Mouse (Mus musculus) hindbrain, embryonic 12.5 days (tissue): ENCODE measurements around the gene Rnft2. TPM values are rescaled to one million over a fixed set of nuclear protein-coding genes. Genes with fewer than 3 reads are reported as not detected.

Experiments
- ATAC-seq: fragments of 200-750 bp; cut with Nextera tagmentation; 2 replicates; pipeline ENCODE4 v1.8.0; 2017; ENCODE audit warnings: moderate TSS enrichment; ENCODE audit not compliant: low FRiP score
- H3K27ac ChIP-seq: fragments of 300-500 bp; sonication (generic); 2 replicates; pipeline ENCODE4 v1.5.1; 2016; ENCODE audit warnings: mild to moderate bottlenecking
- H3K27me3 ChIP-seq: fragments of 300-500 bp; sonication (generic); 2 replicates; pipeline ENCODE4 v1.6.1; 2016; ENCODE audit warnings: mild to moderate bottlenecking
- H3K36me3 ChIP-seq: fragments of 300-500 bp; sonication (generic); 2 replicates; pipeline ENCODE4 v1.6.1; 2016; ENCODE audit warnings: mild to moderate bottlenecking
- H3K4me1 ChIP-seq: fragments of 300-500 bp; sonication (generic); 2 replicates; pipeline ENCODE4 v1.6.1; 2016
- H3K4me2 ChIP-seq: fragments of 300-500 bp; sonication (generic); replicated peaks from 2 replicates; pipeline ENCODE4 v1.6.1; 2016; ENCODE audit warnings: mild to moderate bottlenecking
- H3K4me3 ChIP-seq: fragments of 300-500 bp; sonication (generic); 2 replicates; pipeline ENCODE4 v1.5.1; 2016; ENCODE audit warnings: mild to moderate bottlenecking
- H3K9ac ChIP-seq: fragments of 300-500 bp; sonication (generic); 2 replicates; pipeline ENCODE4 v1.6.1; 2016; ENCODE audit warnings: mild to moderate bottlenecking, moderate library complexity
- H3K9me3 ChIP-seq: fragments of 300-500 bp; sonication (generic); replicated peaks from 2 replicates; pipeline ENCODE4 v1.6.1; 2016; ENCODE audit warnings: mild to moderate bottlenecking
- WGBS: fragments of 180-500 bp; shearing (Covaris S2); methylation state at CpG from one replicate; pipeline ENCODE4 v1.1.7; 2016; 5-methylcytosine and 5-hydroxymethylcytosine counted together
- polyA plus RNA-seq: library from polyadenylated mRNA; unstranded; fragments of >200 nt; fragmentation: Nextera tagmentation; extraction: Ambion mirVana; gene quantifications from 2 replicates; pipeline ENCODE4 v1.2.1, GENCODE M21; 2016

Gene Rnft2
- polyA plus RNA-seq, 1 experiment from 2014 or later: 11.0 TPM

- WGBS: 8% methylated on average over 15 of the region's 15 CpGs
- H3K9ac ChIP-seq: peak overlapping the region; percentile 81
- H3K4me2 ChIP-seq: peak overlapping the region; percentile 67
- peak overlapping the region; percentile 66 for H3K27ac ChIP-seq
- H3K4me1 ChIP-seq: peaks cover 26% of the 10 kb centered on the region
- H3K9me3 ChIP-seq: no peaks in the 10 kb centered on the region
- H3K36me3 ChIP-seq: peaks cover 35% of the 10 kb centered on the region
- no peak for ATAC-seq
- H3K4me3 ChIP-seq: peak overlapping the region; percentile 67
- H3K27me3 ChIP-seq: no peaks in the 10 kb centered on the region
Observed at GRCm38 (mm10) chr5:118245606-118246308, 841 bp upstream of the Rnft2 start.

GRCm38 (mm10) chr5:118239671-118240070 is 5.2 kb downstream of the Rnft2 start:
- Histone ChIP-seq H3K4me3 (no peak overlapping the region), H3K9me3 (no peaks in the 10 kb centered on the region), H3K4me2 (no peak overlapping the region), H3K27me3 (no peaks in the 10 kb centered on the region), H3K9ac (no peak overlapping the region), H3K27ac (no peak overlapping the region), H3K36me3 (peaks cover 64% of the 10 kb centered on the region), H3K4me1 (peaks cover 9% of the 10 kb centered on the region; the same call in 1 of the 2 replicates)
- no peak for ATAC-seq
- WGBS: 81% methylated on average over 12 of the region's 12 CpGs

GRCm38 (mm10) chr5:118236891-118237290 is 8.0 kb downstream of the Rnft2 start:
- Histone ChIP-seq H3K4me3 (no peak overlapping the region), H3K36me3 (peaks cover 80% of the 10 kb centered on the region), H3K9me3 (no peaks in the 10 kb centered on the region), H3K27me3 (no peaks in the 10 kb centered on the region), H3K4me2 (no peak overlapping the region), H3K4me1 (no peaks in the 10 kb centered on the region), H3K9ac (no peak overlapping the region), H3K27ac (no peak overlapping the region)
- no peak for ATAC-seq
- WGBS: 84% methylated on average over 12 of the region's 12 CpGs

GRCm38 (mm10) chr5:118230071-118230611 is 14.8 kb downstream of the Rnft2 start:
- H3K36me3 ChIP-seq: peaks cover 62% of the 10 kb centered on the region
- no peak overlapping the region for H3K4me2 ChIP-seq
- H3K27ac ChIP-seq: no peak overlapping the region
- 96% methylated on average over 13 of the region's 13 CpGs for WGBS
- no peaks in the 10 kb centered on the region for H3K27me3 ChIP-seq
- H3K9ac ChIP-seq: no peak overlapping the region
- no peak overlapping the region for H3K4me3 ChIP-seq
- H3K9me3 ChIP-seq: no peaks in the 10 kb centered on the region
- no peaks in the 10 kb centered on the region for H3K4me1 ChIP-seq
- no peak for ATAC-seq

GRCm38 (mm10) chr5:118223142-118223757 is 21.7 kb downstream of the Rnft2 start:
- H3K9me3 ChIP-seq: no peaks in the 10 kb centered on the region
- H3K4me1 ChIP-seq: peaks cover 8% of the 10 kb centered on the region
- H3K27ac ChIP-seq: peak overlapping the region; percentile 66
- no peak overlapping the region for H3K9ac ChIP-seq
- ATAC-seq: peak; percentile 83
- peaks cover 46% of the 10 kb centered on the region for H3K36me3 ChIP-seq
- H3K4me2 ChIP-seq: no peak overlapping the region
- H3K4me3 ChIP-seq: no peak overlapping the region
- H3K27me3 ChIP-seq: no peaks in the 10 kb centered on the region
- 52% methylated on average over 9 of the region's 9 CpGs for WGBS

GRCm38 (mm10) chr5:118217410-118217809 is 27.5 kb downstream of the Rnft2 start:
- peaks cover 20% of the 10 kb centered on the region for H3K4me1 ChIP-seq
- no peak overlapping the region for H3K4me3 ChIP-seq
- H3K9ac ChIP-seq: no peak overlapping the region
- no peak overlapping the region for H3K4me2 ChIP-seq
- H3K9me3 ChIP-seq: no peaks in the 10 kb centered on the region
- H3K27ac ChIP-seq: peak overlapping the region; percentile 40; the same call in 1 of the 2 replicates
- WGBS: 67% methylated on average over 6 of the region's 6 CpGs
- no peak for ATAC-seq
- no peaks in the 10 kb centered on the region for H3K27me3 ChIP-seq
- peaks cover 28% of the 10 kb centered on the region for H3K36me3 ChIP-seq

GRCm38 (mm10) chr5:118214418-118215154 is 30.3 kb downstream of the Rnft2 start:
- peaks cover 18% of the 10 kb centered on the region for H3K36me3 ChIP-seq
- H3K27ac ChIP-seq: peak overlapping the region; percentile 31; the same call in 1 of the 2 replicates
- peaks cover 20% of the 10 kb centered on the region for H3K4me1 ChIP-seq
- WGBS: 9% methylated on average over 24 of the region's 24 CpGs
- H3K27me3 ChIP-seq: no peaks in the 10 kb centered on the region
- peak overlapping the region; percentile 75 for H3K4me2 ChIP-seq
- no peaks in the 10 kb centered on the region for H3K9me3 ChIP-seq
- peak overlapping the region; percentile 34 for H3K4me3 ChIP-seq
- H3K9ac ChIP-seq: peak overlapping the region; percentile 61
- ATAC-seq: peak; percentile 81

GRCm38 (mm10) chr5:118214012-118214411 is 30.9 kb downstream of the Rnft2 start:
- H3K4me1 ChIP-seq: peaks cover 20% of the 10 kb centered on the region
- H3K4me2 ChIP-seq: peak overlapping the region; percentile 75
- peak overlapping the region; percentile 61; the same call in 1 of the 2 replicates for H3K9ac ChIP-seq

GRCm38 (mm10) chr5:118205852-118206251 is 39.1 kb downstream of the Rnft2 start:
- H3K36me3 ChIP-seq: peaks cover 13% of the 10 kb centered on the region; the same call in 1 of the 2 replicates
- no peak overlapping the region for H3K4me2 ChIP-seq
- no peak overlapping the region for H3K27ac ChIP-seq
- no peak overlapping the region for H3K9ac ChIP-seq
- no peak for ATAC-seq
- H3K27me3 ChIP-seq: no peaks in the 10 kb centered on the region; the same call in 1 of the 2 replicates
- H3K9me3 ChIP-seq: no peaks in the 10 kb centered on the region
- 43% methylated on average over 8 of the region's 8 CpGs for WGBS
- H3K4me3 ChIP-seq: no peak overlapping the region
- H3K4me1 ChIP-seq: peaks cover 20% of the 10 kb centered on the region; the same call in 1 of the 2 replicates

More at GRCm38 (mm10) chr5:118214012-118214411, 30.9 kb downstream of the Rnft2 start:
- Histone ChIP-seq H3K27me3 (no peaks in the 10 kb centered on the region), H3K4me3 (peak overlapping the region; percentile 34), H3K36me3 (peaks cover 17% of the 10 kb centered on the region), H3K27ac (0 out of 2 replicates have a peak overlapping the region, but pooled peaks have one; percentile 31), H3K9me3 (no peaks in the 10 kb centered on the region)
- WGBS: 26% methylated on average over 5 of the region's 5 CpGs
- peak; percentile 61 for ATAC-seq

- Histone ChIP-seq H3K36me3 (peaks cover 19% of the 10 kb centered on the region; the same call in 1 of the 2 replicates), H3K4me1 (peaks cover 24% of the 10 kb centered on the region), H3K9me3 (no peaks in the 10 kb centered on the region), H3K4me2 (no peak overlapping the region), H3K4me3 (no peak overlapping the region), H3K9ac (no peak overlapping the region), H3K27me3 (no peaks in the 10 kb centered on the region; the same call in 1 of the 2 replicates), H3K27ac (0 out of 2 replicates have a peak overlapping the region, but pooled peaks have one; percentile 23)
- 60% methylated on average over 16 of the region's 16 CpGs for WGBS
- no peak for ATAC-seq
Observed at GRCm38 (mm10) chr5:118204675-118205440, 40.1 kb downstream of the Rnft2 start.

- Histone ChIP-seq H3K4me1 (peaks cover 7% of the 10 kb centered on the region), H3K9ac (no peak overlapping the region), H3K27me3 (no peaks in the 10 kb centered on the region; the same call in 1 of the 2 replicates), H3K4me2 (no peak overlapping the region), H3K4me3 (no peak overlapping the region), H3K27ac (no peak overlapping the region), H3K36me3 (peaks cover 20% of the 10 kb centered on the region; the same call in 1 of the 2 replicates), H3K9me3 (no peaks in the 10 kb centered on the region)
- no peak for ATAC-seq
- WGBS: 58% methylated on average over 5 of the region's 5 CpGs
Observed at GRCm38 (mm10) chr5:118199670-118200069, 45.2 kb downstream of the Rnft2 start.
